Mouse (Mus musculus): ENCODE results near the gene Cd24a. TPM values are rescaled to one million over a fixed set of nuclear protein-coding genes. Genes with fewer than 3 reads are reported as not detected.

The Cd24a gene
- polyA plus RNA-seq, 1 experiment from 2014 or later: 352 TPM

DNA sequence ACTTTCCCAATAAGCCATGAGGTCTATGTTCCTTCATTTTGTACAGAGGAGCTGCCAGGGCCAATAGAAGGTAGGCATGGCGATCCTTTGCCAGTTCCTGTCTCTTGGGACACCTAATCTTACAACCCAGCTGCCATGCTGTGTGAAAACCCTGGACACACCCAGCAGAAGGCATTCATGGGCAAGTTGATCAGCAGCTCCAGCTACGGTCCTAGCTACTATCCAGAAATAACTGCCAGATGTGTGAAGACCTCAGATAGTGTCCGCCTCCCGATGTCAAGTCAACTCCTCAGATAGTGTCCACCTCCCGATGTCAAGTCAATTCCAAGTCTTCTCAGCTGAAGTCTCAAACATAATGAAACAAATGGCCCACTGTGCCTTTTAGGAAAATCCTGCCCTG, 31.4 kb downstream of the Cd24a start:
- Histone ChIP-seq H3K9ac (no peak overlapping the region), H3K27ac (no peak overlapping the region), H3K4me2 (no peak overlapping the region), H3K36me3 (no peaks in the 10 kb centered on the region), H3K27me3 (replicated peaks) (no peaks in the 10 kb centered on the region), H3K9me3 (no peaks in the 10 kb centered on the region), H3K4me3 (replicated peaks) (no peak overlapping the region), H3K4me1 (0 out of 2 replicates have a peak, but pooled peaks cover 2% of the 10 kb centered on the region)
- ATAC-seq (ENCODE audit: insufficient read depth, low FRiP score, low read depth): peak; percentile 97
- 79% methylated on average over 5 of the region's 5 CpGs for WGBS

DNA sequence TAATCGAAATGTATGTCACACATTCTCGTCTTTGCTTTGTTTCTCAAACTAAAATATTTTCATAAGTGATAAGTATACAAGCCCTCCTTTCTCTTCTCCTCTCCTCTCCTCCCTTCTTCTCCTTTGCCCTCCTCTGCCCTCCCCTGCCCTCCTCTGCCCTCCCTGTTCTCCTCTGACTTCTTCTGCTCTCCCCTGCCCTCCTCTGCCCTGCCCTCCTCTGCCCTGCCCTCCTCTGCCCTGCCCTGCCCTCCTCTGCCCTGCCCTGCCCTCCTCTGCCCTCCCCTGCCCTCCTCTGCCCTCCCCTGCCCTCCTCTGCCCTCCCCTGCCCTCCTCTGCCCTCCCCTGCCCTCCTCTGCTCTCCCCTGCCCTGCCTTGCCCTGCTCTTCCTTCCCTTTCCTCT, 31.9 kb downstream of the Cd24a start:
- Histone ChIP-seq H3K27ac (no peak overlapping the region), H3K36me3 (no peaks in the 10 kb centered on the region), H3K9me3 (no peaks in the 10 kb centered on the region), H3K27me3 (replicated peaks) (no peaks in the 10 kb centered on the region), H3K4me3 (replicated peaks) (no peak overlapping the region), H3K9ac (no peak overlapping the region), H3K4me1 (no peaks in the 10 kb centered on the region), H3K4me2 (no peak overlapping the region)
- WGBS: 78% methylated on average over 2 of the region's 2 CpGs
- ATAC-seq (ENCODE audit: insufficient read depth, low FRiP score, low read depth): peak; percentile 77; the same call in 1 of the 2 replicates

- H3K4me1 ChIP-seq: no peaks in the 10 kb centered on the region
- no peaks in the 10 kb centered on the region for H3K9me3 ChIP-seq
- no peak overlapping the region for H3K4me2 ChIP-seq
- peak; percentile 32; the same call in 1 of the 2 replicates for ATAC-seq (ENCODE audit: insufficient read depth, low FRiP score, low read depth)
- H3K36me3 ChIP-seq: no peaks in the 10 kb centered on the region
- H3K27me3 ChIP-seq (replicated peaks): no peaks in the 10 kb centered on the region
- H3K4me3 ChIP-seq (replicated peaks): no peak overlapping the region
- no peak overlapping the region for H3K9ac ChIP-seq
- H3K27ac ChIP-seq: no peak overlapping the region
Measured at GRCm38 (mm10) chr10:43611081-43611480, 33.0 kb downstream of the Cd24a start.

DNA sequence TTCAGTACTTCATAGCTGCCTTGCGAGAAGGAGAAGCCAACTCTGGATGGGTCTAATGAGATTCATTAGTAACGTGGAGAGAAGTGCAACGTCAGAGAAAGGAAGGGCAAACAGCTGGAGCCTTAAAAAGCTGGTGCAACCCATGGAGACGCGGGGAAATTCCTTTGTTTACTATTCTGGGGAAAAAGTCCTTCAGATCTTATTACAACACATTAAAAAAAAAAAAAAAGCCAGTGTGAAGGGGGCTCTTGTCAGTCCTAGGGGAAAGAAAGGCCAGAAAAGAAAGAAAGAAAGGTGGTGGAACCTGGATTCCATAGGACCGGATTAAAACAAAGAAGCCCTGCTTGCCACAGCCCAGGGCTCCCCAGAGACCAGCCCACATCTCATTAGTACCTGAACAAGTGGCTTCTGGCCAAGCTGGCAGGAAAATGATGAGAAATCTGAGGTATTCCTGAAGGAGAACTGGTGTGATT, 41.0 kb downstream of the Cd24a start:
- Histone ChIP-seq H3K36me3 (no peaks in the 10 kb centered on the region), H3K4me1 (0 out of 2 replicates have a peak, but pooled peaks cover 5% of the 10 kb centered on the region), H3K9me3 (no peaks in the 10 kb centered on the region), H3K4me3 (replicated peaks) (no peak overlapping the region), H3K27me3 (replicated peaks) (no peaks in the 10 kb centered on the region), H3K9ac (no peak overlapping the region), H3K4me2 (peak overlapping the region; percentile 29; the same call in 1 of the 2 replicates), H3K27ac (no peak overlapping the region)
- no peak for ATAC-seq (ENCODE audit: insufficient read depth, low FRiP score, low read depth)
- 11% methylated on average over 6 of the region's 6 CpGs for WGBS

DNA sequence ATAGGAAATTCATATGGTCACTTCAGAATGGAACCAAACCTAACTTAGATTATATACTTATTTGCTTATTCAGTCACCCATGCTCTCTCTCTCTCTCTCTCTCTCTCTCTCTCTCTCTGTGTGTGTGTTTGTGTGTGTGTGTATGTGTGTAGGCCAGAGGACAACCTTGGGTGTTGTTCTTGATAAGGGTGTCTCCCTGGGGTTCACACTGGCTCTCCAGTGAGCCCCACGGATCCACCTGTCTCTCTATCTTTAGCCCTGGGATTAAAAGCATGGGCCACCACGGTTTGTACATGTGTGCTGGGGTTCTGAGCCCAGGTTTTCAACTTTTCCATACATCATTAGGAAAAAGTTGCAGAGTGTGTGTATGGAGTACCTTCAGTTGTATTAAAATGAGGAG, 41.9 kb downstream of the Cd24a start:
- H3K4me3 ChIP-seq (replicated peaks): no peak overlapping the region
- no peak overlapping the region for H3K4me2 ChIP-seq
- no peaks in the 10 kb centered on the region for H3K27me3 ChIP-seq (replicated peaks)
- no peaks in the 10 kb centered on the region for H3K36me3 ChIP-seq
- H3K27ac ChIP-seq: no peak overlapping the region
- no peak overlapping the region for H3K9ac ChIP-seq
- H3K4me1 ChIP-seq: 0 out of 2 replicates have a peak, but pooled peaks cover 5% of the 10 kb centered on the region
- no peak for ATAC-seq (ENCODE audit: insufficient read depth, low FRiP score, low read depth)
- no peaks in the 10 kb centered on the region for H3K9me3 ChIP-seq
- 64% methylated on average over 2 of the region's 2 CpGs for WGBS

DNA sequence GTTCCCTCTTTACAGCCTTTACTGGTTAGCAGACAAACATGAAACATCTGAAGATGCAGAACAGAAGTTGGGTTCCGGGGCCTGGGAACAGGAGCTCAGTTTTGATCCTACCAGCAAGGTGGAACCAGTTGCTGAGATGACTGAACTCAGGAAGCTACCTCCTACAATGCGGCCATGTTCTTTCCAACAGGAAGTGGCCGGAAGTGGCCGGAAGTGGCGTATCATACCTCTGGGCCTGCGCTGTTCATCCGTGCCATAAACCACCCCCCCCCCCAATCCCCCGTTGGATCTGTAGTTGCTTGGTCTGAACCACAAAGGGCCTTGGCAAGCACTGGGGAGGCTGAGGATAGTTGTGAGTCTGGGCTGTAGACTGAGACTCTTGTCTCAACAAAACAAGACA, 45.4 kb downstream of the Cd24a start:
- Histone ChIP-seq H3K27ac (no peak overlapping the region), H3K4me1 (0 out of 2 replicates have a peak, but pooled peaks cover 4% of the 10 kb centered on the region), H3K4me3 (replicated peaks) (no peak overlapping the region), H3K27me3 (replicated peaks) (no peaks in the 10 kb centered on the region), H3K9me3 (no peaks in the 10 kb centered on the region), H3K36me3 (no peaks in the 10 kb centered on the region), H3K4me2 (no peak overlapping the region), H3K9ac (no peak overlapping the region)
- no peak for ATAC-seq (ENCODE audit: insufficient read depth, low FRiP score, low read depth)
- 97% methylated on average over 8 of the region's 8 CpGs for WGBS

DNA sequence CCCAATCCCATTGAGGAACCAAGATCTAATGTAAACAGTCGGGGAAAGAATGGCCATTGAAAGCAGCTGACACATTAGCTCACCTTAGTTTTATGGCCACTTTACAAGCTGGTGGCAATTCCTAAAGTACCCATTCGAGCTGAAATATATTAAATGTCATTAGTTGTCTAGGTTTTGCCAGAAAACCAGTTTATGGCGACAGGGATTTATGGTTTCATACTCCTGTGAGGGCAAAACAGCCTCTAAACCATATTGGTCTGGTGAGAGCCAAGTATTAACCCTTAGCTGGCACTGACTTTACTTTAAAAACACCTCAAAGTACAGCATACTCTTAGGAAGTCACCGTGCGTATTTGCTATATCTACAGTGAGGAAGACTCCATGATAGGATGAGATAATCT, 46.3 kb downstream of the Cd24a start:
- no peak overlapping the region for H3K27ac ChIP-seq
- H3K27me3 ChIP-seq (replicated peaks): no peaks in the 10 kb centered on the region
- H3K36me3 ChIP-seq: no peaks in the 10 kb centered on the region
- no peaks in the 10 kb centered on the region for H3K4me1 ChIP-seq
- H3K4me3 ChIP-seq (replicated peaks): no peak overlapping the region
- WGBS: 66% methylated on average over 5 of the region's 5 CpGs
- no peak for ATAC-seq (ENCODE audit: insufficient read depth, low FRiP score, low read depth)
- no peaks in the 10 kb centered on the region for H3K9me3 ChIP-seq
- H3K4me2 ChIP-seq: no peak overlapping the region
- no peak overlapping the region for H3K9ac ChIP-seq

GRCm38 (mm10) chr10:43624791-43625398, 46.8 kb downstream of the Cd24a start:
- Histone ChIP-seq H3K36me3 (no peaks in the 10 kb centered on the region), H3K9ac (no peak overlapping the region), H3K9me3 (no peaks in the 10 kb centered on the region), H3K4me3 (replicated peaks) (no peak overlapping the region), H3K4me1 (no peaks in the 10 kb centered on the region), H3K27me3 (replicated peaks) (no peaks in the 10 kb centered on the region), H3K27ac (no peak overlapping the region), H3K4me2 (no peak overlapping the region)
- WGBS: 54% methylated on average over 2 of the region's 2 CpGs
- ATAC-seq (ENCODE audit: insufficient read depth, low FRiP score, low read depth): 0 out of 2 replicates have a peak, but pooled peaks have one; percentile 16

DNA sequence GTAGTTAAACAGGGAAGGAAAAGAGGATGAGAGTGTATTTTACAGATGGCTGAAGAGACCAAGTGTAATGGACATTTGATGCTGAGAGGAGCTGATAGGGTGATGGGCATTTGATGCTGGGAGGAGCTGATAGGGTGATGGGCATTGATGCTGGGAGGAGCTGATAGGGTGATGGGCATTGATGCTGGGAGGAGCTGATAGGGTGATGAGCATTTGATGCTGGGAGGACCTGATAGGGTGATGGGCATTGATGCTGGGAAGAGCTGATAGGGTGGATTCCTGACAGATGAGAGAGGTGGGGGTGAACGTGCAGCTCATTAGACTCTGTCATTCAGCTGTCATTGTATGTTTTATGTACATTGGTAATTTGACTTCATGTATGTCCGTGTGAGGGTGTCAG, 47.5 kb downstream of the Cd24a start:
- Histone ChIP-seq H3K36me3 (no peaks in the 10 kb centered on the region), H3K4me1 (no peaks in the 10 kb centered on the region), H3K27me3 (replicated peaks) (no peaks in the 10 kb centered on the region), H3K9me3 (no peaks in the 10 kb centered on the region), H3K27ac (no peak overlapping the region), H3K4me3 (replicated peaks) (no peak overlapping the region), H3K4me2 (no peak overlapping the region), H3K9ac (no peak overlapping the region)
- peak; percentile 86 for ATAC-seq (ENCODE audit: insufficient read depth, low FRiP score, low read depth)
- WGBS: 75% methylated on average over 2 of the region's 2 CpGs

DNA sequence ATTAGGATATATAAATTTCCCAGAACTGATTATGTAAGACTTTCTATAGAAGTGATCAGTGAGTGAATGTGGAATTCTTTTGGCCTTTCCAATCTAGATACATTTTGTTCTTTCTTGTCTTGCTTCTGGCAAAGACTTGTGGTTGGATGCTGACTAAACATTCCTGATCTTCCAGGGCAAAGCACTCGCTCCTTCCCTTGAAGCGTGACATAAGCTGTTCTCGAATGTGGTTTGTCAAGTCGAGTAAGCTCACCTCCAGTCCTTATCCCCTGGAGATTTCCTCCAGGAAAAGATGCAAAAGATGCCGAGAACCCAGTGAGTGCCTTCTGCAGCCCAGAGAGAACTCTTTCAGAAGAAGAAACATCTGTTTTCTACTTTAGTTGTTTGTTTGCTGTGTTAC, 51.1 kb downstream of the Cd24a start:
- H3K36me3 ChIP-seq: no peaks in the 10 kb centered on the region
- ATAC-seq (ENCODE audit: insufficient read depth, low FRiP score, low read depth): no peak
- H3K4me1 ChIP-seq: no peaks in the 10 kb centered on the region
- H3K9me3 ChIP-seq: no peaks in the 10 kb centered on the region
- no peaks in the 10 kb centered on the region for H3K27me3 ChIP-seq (replicated peaks)
- H3K9ac ChIP-seq: no peak overlapping the region
- 72% methylated on average over 5 of the region's 5 CpGs for WGBS
- H3K4me2 ChIP-seq: no peak overlapping the region
- H3K27ac ChIP-seq: no peak overlapping the region
- H3K4me3 ChIP-seq (replicated peaks): no peak overlapping the region

GRCm38 (mm10) chr10:43629857-43630256, 51.8 kb downstream of the Cd24a start:
- no peaks in the 10 kb centered on the region for H3K4me1 ChIP-seq
- no peaks in the 10 kb centered on the region for H3K27me3 ChIP-seq (replicated peaks)
- ATAC-seq (ENCODE audit: insufficient read depth, low FRiP score, low read depth): no peak
- H3K27ac ChIP-seq: no peak overlapping the region
- no peak overlapping the region for H3K9ac ChIP-seq
- no peak overlapping the region for H3K4me2 ChIP-seq
- H3K9me3 ChIP-seq: no peaks in the 10 kb centered on the region
- H3K36me3 ChIP-seq: no peaks in the 10 kb centered on the region
- H3K4me3 ChIP-seq (replicated peaks): no peak overlapping the region

DNA sequence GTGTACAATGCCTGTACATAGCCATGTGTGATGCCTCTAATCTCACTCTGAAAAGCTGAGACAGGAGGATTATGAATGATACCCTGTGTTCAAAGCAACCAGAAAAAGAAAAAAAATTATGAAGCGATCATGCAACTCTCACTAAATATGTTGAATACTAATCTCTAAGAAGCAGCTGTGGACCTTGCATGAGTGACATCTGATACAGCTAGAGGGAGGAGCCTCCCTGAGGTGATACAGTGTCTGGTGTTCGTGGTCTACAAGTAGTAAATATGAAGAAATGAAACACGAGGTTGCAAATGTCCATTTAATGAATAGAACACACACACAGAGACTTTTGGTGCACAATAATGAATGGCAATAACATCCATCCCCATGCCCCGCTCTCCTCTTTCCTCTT, 52.5 kb downstream of the Cd24a start:
- peak; percentile 91 for ATAC-seq (ENCODE audit: insufficient read depth, low FRiP score, low read depth)
- WGBS: 71% methylated on average over 4 of the region's 4 CpGs
- H3K9me3 ChIP-seq: no peaks in the 10 kb centered on the region
- no peaks in the 10 kb centered on the region for H3K27me3 ChIP-seq (replicated peaks)
- H3K4me2 ChIP-seq: no peak overlapping the region
- no peaks in the 10 kb centered on the region for H3K4me1 ChIP-seq
- no peak overlapping the region for H3K27ac ChIP-seq
- H3K4me3 ChIP-seq (replicated peaks): no peak overlapping the region
- no peaks in the 10 kb centered on the region for H3K36me3 ChIP-seq
- H3K9ac ChIP-seq: no peak overlapping the region

DNA sequence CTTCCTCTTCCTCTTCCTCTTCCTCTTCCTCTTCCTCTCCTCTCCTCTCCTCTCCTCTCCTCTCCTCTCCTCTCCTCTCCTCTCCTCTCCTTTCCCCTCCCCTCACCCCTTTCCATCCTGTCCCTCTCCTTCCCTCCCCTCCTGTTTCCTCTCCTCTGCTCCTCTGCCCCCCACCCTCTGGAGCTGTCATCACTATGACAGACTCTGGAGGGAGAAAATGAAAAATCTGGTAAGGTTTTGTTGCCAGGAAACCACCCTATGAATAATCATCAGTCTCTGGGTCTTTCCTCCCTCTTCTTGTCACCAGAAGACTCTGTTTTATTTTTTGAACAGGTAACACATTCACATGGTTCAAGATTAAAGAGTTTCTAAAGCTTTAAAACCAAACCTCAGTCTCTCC, 53.0 kb downstream of the Cd24a start:
- ATAC-seq (ENCODE audit: insufficient read depth, low FRiP score, low read depth): no peak
- no peaks in the 10 kb centered on the region for H3K9me3 ChIP-seq
- H3K36me3 ChIP-seq: no peaks in the 10 kb centered on the region
- no peak overlapping the region for H3K9ac ChIP-seq
- no peaks in the 10 kb centered on the region for H3K27me3 ChIP-seq (replicated peaks)
- no peak overlapping the region for H3K27ac ChIP-seq
- no peak overlapping the region for H3K4me2 ChIP-seq
- no peaks in the 10 kb centered on the region for H3K4me1 ChIP-seq
- H3K4me3 ChIP-seq (replicated peaks): no peak overlapping the region
